Mouse (Mus musculus) testis, adult 2 months (tissue): ENCODE data around the gene Grem2. TPM values are rescaled to one million over a fixed set of nuclear protein-coding genes. Genes with fewer than 3 reads are reported as not detected.

Source experiments
- H3K27ac ChIP-seq: fragments of 200-500 bp; 2 replicates; pipeline ENCODE4 v1.5.1; 2012; ENCODE audit warnings: low read depth, low read length; ENCODE audit not compliant: control insufficient read depth, insufficient read depth
- H3K27me3 ChIP-seq: fragments of 200-500 bp; 2 replicates; pipeline ENCODE4 v1.6.1; 2012; ENCODE audit warnings: mild to moderate bottlenecking, low read length, moderate library complexity; ENCODE audit not compliant: control insufficient read depth, insufficient read depth
- H3K36me3 ChIP-seq: fragments of 200-500 bp; 2 replicates; pipeline ENCODE4 v1.6.1; 2012; ENCODE audit warnings: mild to moderate bottlenecking, low read length; ENCODE audit not compliant: control insufficient read depth, insufficient read depth
- H3K4me1 ChIP-seq: fragments of 200-500 bp; 2 replicates; pipeline ENCODE4 v1.6.1; 2012; ENCODE audit warnings: low read length; ENCODE audit not compliant: control insufficient read depth, insufficient read depth
- H3K4me3 ChIP-seq: fragments of 200-500 bp; 2 replicates; pipeline ENCODE4 v1.5.1; 2012; ENCODE audit warnings: low read depth, mild to moderate bottlenecking, low read length, moderate library complexity, mixed read lengths; ENCODE audit not compliant: control insufficient read depth
- CTCF ChIP-seq: fragments of 200-500 bp; IDR thresholded peaks from 2 replicates; pipeline ENCODE4 v1.5.1; 2012; ENCODE audit warnings: low read depth, mild to moderate bottlenecking, inconsistent platforms, low read length, moderate library complexity; ENCODE audit not compliant: control insufficient read depth, insufficient read depth, insufficient replicate concordance
- POLR2A ChIP-seq: fragments of 200-500 bp; IDR thresholded peaks from 2 replicates; pipeline ENCODE4 v1.6.1; 2012; ENCODE audit warnings: low read depth, mild to moderate bottlenecking, inconsistent platforms, low read length, moderate library complexity; ENCODE audit not compliant: control insufficient read depth
- polyA plus RNA-seq: library from polyadenylated mRNA; depleted of rRNA; stranded (reverse); fragments of >200 nt; gene quantifications from 2 replicates; pipeline ENCODE4 v1.2.3, GENCODE M21; 2012; rRNA removed

Grem2 gene
- 0.05 and 0.16 TPM in 2 replicates for polyA plus RNA-seq

DNA sequence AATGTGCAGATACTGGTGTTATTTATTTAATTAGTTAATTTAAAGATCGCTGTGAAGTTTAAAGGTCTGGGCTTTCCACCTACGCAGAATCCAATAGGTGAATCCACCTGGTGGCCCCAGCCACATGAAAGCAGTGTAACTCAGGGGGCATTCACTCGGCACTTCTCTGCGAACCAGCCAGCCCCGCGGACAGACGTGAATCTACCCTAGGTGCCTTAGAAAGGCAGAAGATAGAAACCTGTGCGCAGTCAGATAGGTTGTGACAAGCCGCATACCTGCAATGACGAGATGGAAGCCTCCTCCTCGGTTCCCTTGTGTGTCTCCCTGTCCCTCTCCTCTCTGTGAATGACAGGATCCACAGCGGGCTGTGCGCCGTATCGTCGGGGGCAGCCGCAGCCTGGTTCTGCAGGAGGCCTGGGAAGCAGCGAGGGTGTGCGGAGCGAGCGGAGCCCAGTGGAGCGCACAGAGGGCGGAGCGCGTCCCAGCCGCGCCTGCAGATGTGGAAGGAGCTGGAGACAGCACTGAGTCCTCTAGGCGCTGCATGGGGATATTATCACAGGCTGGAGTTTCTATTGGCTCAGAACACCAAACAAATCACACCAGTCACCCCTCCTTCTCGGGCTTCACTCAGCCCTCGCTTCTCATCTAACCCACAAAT is at the start of gene Grem2:
Gene Grem2 (minus strand): TSS at position 522 of the 658 bp plus-strand sequence.
- Histone ChIP-seq H3K36me3 (no peaks in the 10 kb centered on the region), H3K27me3 (no peaks in the 10 kb centered on the region), H3K4me1 (no peaks in the 10 kb centered on the region), H3K27ac (no peak within 1 kb of the TSS), H3K4me3 (no peak within 1 kb of the TSS)
- TF ChIP-seq CTCF, result no peak
- TF ChIP-seq POLR2A, result no peak

GRCm38 (mm10) chr1:174959837-174960236 is 38.2 kb upstream of the Grem2 start:
- Histone ChIP-seq H3K36me3 (no peaks in the 10 kb centered on the region), H3K4me1 (no peaks in the 10 kb centered on the region), H3K27me3 (no peaks in the 10 kb centered on the region), H3K27ac (no peak overlapping the region), H3K4me3 (no peak overlapping the region)
- TF ChIP-seq CTCF (no peak), POLR2A (no peak)

GRCm38 (mm10) chr1:174931003-174931619 is 9.5 kb upstream of the Grem2 start:
- Histone ChIP-seq H3K27me3 (no peaks in the 10 kb centered on the region), H3K36me3 (no peaks in the 10 kb centered on the region), H3K27ac (no peak overlapping the region), H3K4me1 (no peaks in the 10 kb centered on the region), H3K4me3 (no peak overlapping the region)
- TF ChIP-seq CTCF (no peak), POLR2A (no peak)

DNA sequence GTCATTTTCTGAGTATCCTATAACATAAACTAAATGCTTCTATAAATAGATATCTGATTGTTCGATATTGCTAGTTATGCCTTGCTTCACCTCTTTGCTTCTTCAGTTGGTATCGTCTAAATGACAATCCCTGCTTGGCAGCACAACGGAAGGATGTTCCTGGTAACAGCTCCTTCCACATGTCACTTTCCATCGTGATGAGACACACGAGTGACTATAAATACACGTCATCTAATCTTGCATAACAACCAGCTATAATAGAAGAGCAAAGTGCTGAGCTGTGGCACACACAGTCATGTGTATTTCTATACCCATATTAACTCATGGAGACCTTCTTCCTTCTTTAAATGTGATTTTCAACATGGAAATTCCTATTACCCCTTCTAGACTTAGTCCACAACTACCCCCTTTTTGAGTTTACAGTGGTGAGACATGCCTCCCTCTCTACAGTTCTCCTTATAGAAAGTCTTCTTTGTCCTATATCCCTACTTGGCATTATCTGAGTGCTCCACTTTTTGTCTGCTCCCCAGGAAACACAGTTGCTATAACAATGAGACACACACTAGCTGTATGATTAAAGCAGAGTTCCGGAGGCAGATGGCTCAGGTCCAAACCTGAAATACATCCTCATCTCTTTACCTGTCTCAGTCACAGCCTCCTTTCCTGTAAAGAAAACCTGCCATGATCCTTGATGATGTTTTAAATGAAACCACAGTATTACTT is 8.0 kb upstream of the Grem2 start:
- Histone ChIP-seq H3K27ac (no peak overlapping the region), H3K4me1 (no peaks in the 10 kb centered on the region), H3K36me3 (no peaks in the 10 kb centered on the region), H3K4me3 (no peak overlapping the region), H3K27me3 (no peaks in the 10 kb centered on the region)
- TF ChIP-seq CTCF (no peak), POLR2A (no peak)

GRCm38 (mm10) chr1:174918949-174919348 is 2.7 kb downstream of the Grem2 start:
- Histone ChIP-seq H3K36me3 (no peaks in the 10 kb centered on the region), H3K27ac (no peak overlapping the region), H3K27me3 (no peaks in the 10 kb centered on the region), H3K4me3 (no peak overlapping the region), H3K4me1 (no peaks in the 10 kb centered on the region)
- TF ChIP-seq POLR2A, result no peak
- TF ChIP-seq CTCF, result no peak

DNA sequence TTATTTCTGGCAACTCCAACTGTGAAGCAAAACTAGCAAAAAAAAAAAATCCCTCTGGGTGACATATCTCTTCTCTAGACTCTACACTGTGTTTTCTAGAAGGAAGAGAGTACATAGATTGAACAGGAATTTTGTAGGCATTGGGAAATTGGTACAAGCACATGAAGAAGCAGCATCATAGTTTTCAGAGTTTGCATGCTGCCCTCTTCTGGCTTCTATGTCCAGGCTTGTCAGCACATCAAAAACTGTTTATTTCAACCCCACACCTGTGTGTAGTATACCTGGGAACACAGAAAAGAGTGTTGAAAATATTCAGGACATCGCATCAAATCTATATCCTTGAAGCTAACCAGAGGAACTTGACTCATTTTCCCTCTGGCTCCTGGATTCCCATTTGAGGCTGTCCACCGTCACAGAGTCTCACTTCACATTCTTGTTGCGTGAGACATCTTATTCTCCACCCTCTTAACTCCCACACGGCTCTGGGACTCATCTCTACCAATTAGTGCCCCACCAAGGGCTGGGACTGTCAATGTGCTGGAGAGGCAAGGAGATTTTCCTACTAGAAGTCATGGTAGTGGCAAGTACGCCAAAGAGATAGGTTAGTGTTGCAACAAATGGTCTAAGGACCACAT is 3.3 kb downstream of the Grem2 start:
- Histone ChIP-seq H3K27me3 (no peaks in the 10 kb centered on the region), H3K4me3 (no peak overlapping the region), H3K4me1 (no peaks in the 10 kb centered on the region), H3K27ac (no peak overlapping the region), H3K36me3 (no peaks in the 10 kb centered on the region)
- TF ChIP-seq POLR2A (no peak), CTCF (no peak)

DNA sequence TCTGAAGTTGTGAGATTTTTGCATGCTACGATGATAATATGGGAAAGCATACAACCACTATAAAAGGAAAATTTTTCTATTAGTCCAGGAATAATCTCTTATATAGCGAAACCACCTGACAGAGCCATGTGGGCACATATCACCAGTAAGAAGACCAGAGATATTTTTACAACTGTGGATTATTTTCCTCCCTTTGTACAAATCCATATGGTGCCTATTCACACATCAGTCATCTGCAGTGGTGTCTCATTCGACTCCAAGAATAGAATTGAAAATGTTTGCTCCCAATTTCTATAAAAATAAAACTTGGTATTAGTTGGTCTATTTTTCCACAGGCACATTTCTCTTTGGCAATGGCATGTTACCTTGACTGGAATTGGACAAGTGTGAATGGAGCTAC is 11.8 kb downstream of the Grem2 start:
- no peaks in the 10 kb centered on the region for H3K27me3 ChIP-seq
- no peaks in the 10 kb centered on the region for H3K4me1 ChIP-seq
- no peak overlapping the region for H3K27ac ChIP-seq
- H3K36me3 ChIP-seq, result no peaks in the 10 kb centered on the region
- H3K4me3 ChIP-seq, result no peak overlapping the region
- TF ChIP-seq CTCF (no peak), POLR2A (no peak)
